Mouse (Mus musculus) MEL (cell line): ENCODE data around the gene Tbc1d13. TPM values are rescaled to one million over a fixed set of nuclear protein-coding genes. Genes with fewer than 3 reads are reported as not detected.

ENCODE experiments used
- DNase-seq: peaks from one replicate; pipeline ENCODE4 v3.0.0; 2011; ENCODE audit warnings: low read depth, low spot score
- H3K27ac ChIP-seq: 2 replicates; pipeline ENCODE4 v1.5.1; 2012; ENCODE audit warnings: low read depth, mild to moderate bottlenecking, control low read depth, low read length, moderate library complexity; ENCODE audit not compliant: control insufficient read depth
- H3K27me3 ChIP-seq, 2 experiments: fragments of 150-350 bp in 1 of 2; sonication (generic) in 1 of 2; 2 replicates each; pipeline ENCODE4 v1.6.1; 2012; ENCODE audit warnings: low read length in 2 of 2, mild to moderate bottlenecking in 2 of 2, improper control_type of control experiment in 1 of 2, moderate library complexity in 1 of 2; ENCODE audit not compliant: insufficient read depth in 2 of 2, control insufficient read depth in 1 of 2
- H3K36me3 ChIP-seq, 2 experiments: 2 replicates each; pipeline ENCODE4 v1.6.1; 2012 to 2014; ENCODE audit warnings: low read length in 2 of 2, improper control_type of control experiment in 1 of 2, inconsistent platforms in 1 of 2, mild to moderate bottlenecking in 1 of 2; ENCODE audit not compliant: insufficient read depth in 2 of 2, control insufficient read depth in 1 of 2
- H3K4me1 ChIP-seq, 2 experiments: fragments of 150-350 bp in 1 of 2; sonication (generic) in 1 of 2; 2 replicates each; pipeline ENCODE4 v1.6.1; 2012; ENCODE audit warnings: low read length in 2 of 2, improper control_type of control experiment in 1 of 2, mild to moderate bottlenecking in 1 of 2; ENCODE audit not compliant: insufficient read depth in 2 of 2, control insufficient read depth in 1 of 2
- H3K4me3 ChIP-seq, 2 experiments: fragments of 150-350 bp in 1 of 2; sonication (generic) in 1 of 2; 2 replicates each; pipeline ENCODE4 v1.5.1; 2012; ENCODE audit warnings: low read depth in 2 of 2, low read length in 2 of 2, mild to moderate bottlenecking in 2 of 2, moderate library complexity in 2 of 2, control low read depth in 1 of 2, improper control_type of control experiment in 1 of 2; ENCODE audit not compliant: control insufficient read depth in 1 of 2, insufficient read depth in 1 of 2
- H3K79me2 ChIP-seq: 2 replicates; pipeline ENCODE4 v1.6.1; 2012; ENCODE audit warnings: mild to moderate bottlenecking, low read length, moderate library complexity; ENCODE audit not compliant: control insufficient read depth, poor library complexity, insufficient read depth
- H3K9ac ChIP-seq: 2 replicates; pipeline ENCODE4 v1.6.1; 2012; ENCODE audit warnings: low read depth, mild to moderate bottlenecking, control low read depth, low read length, moderate library complexity; ENCODE audit not compliant: control insufficient read depth, poor library complexity, severe bottlenecking
- H3K9me3 ChIP-seq: fragments of 150-350 bp; sonication (generic); replicated peaks from 2 replicates; pipeline ENCODE4 v1.6.1; 2012; ENCODE audit warnings: mild to moderate bottlenecking, low read length, improper control_type of control experiment, moderate library complexity; ENCODE audit not compliant: insufficient read depth
- BHLHE40 ChIP-seq: IDR thresholded peaks from 2 replicates; pipeline ENCODE4 v1.6.1; 2012; ENCODE audit warnings: low read depth, mild to moderate bottlenecking, inconsistent platforms, low read length, improper control_type of control experiment, borderline replicate concordance
- CHD2 ChIP-seq: IDR thresholded peaks from 2 replicates; pipeline ENCODE4 v1.6.1; 2011; ENCODE audit warnings: low read length, improper control_type of control experiment
- GABPA ChIP-seq: IDR thresholded peaks from 2 replicates; pipeline ENCODE4 v1.6.1; 2012; ENCODE audit warnings: low read depth, mild to moderate bottlenecking, inconsistent platforms, low read length, improper control_type of control experiment, moderate library complexity
- GATA1 ChIP-seq: IDR thresholded peaks from 2 replicates; pipeline ENCODE4 v1.6.1; 2011; ENCODE audit warnings: low read depth, low read length, improper control_type of control experiment
- KAT2A ChIP-seq: conservative IDR thresholded peaks from 2 replicates; pipeline ENCODE4 v1.6.1; 2012; ENCODE audit warnings: low read depth, low read length, improper control_type of control experiment, inconsistent platforms
- MAX ChIP-seq: IDR thresholded peaks from 2 replicates; pipeline ENCODE4 v1.6.1; 2011; ENCODE audit warnings: low read length, improper control_type of control experiment
- MAZ ChIP-seq: IDR thresholded peaks from 2 replicates; pipeline ENCODE4 v1.6.1; 2012; ENCODE audit warnings: low read depth, mild to moderate bottlenecking, inconsistent platforms, low read length, improper control_type of control experiment
- NRF1 ChIP-seq: IDR thresholded peaks from 2 replicates; pipeline ENCODE4 v1.6.1; 2014; ENCODE audit warnings: low read depth, mild to moderate bottlenecking, inconsistent platforms, low read length, improper control_type of control experiment, moderate library complexity; ENCODE audit not compliant: poor library complexity, insufficient read depth, severe bottlenecking
- POLR2A ChIP-seq, 2 experiments: IDR thresholded peaks; 2 replicates each; pipeline ENCODE4 v1.6.1; 2011 to 2012; ENCODE audit warnings: low read length in 2 of 2, mild to moderate bottlenecking in 2 of 2, control low read depth in 1 of 2, improper control_type of control experiment in 1 of 2, low read depth in 1 of 2, moderate library complexity in 1 of 2; ENCODE audit not compliant: control insufficient read depth in 1 of 2, insufficient read depth in 1 of 2, poor library complexity in 1 of 2
- RAD21 ChIP-seq: IDR thresholded peaks from 2 replicates; pipeline ENCODE4 v1.6.1; 2011; ENCODE audit warnings: mild to moderate bottlenecking, low read depth, low read length, improper control_type of control experiment
- RCOR1 ChIP-seq: IDR thresholded peaks from 2 replicates; pipeline ENCODE4 v1.6.1; 2012; ENCODE audit warnings: low read depth, mild to moderate bottlenecking, inconsistent platforms, low read length, improper control_type of control experiment
- TBP ChIP-seq: IDR thresholded peaks from 2 replicates; pipeline ENCODE4 v1.8.0; 2011; ENCODE audit warnings: low read depth, low read length, improper control_type of control experiment
- TCF12 ChIP-seq: IDR thresholded peaks from 2 replicates; pipeline ENCODE4 v1.6.1; 2014; ENCODE audit warnings: low read depth, mild to moderate bottlenecking, inconsistent platforms, low read length, improper control_type of control experiment, moderate library complexity
- UBTF ChIP-seq: IDR thresholded peaks from 2 replicates; pipeline ENCODE4 v1.6.1; 2012; ENCODE audit warnings: low read depth, mild to moderate bottlenecking, inconsistent platforms, low read length, improper control_type of control experiment, moderate library complexity, borderline replicate concordance; ENCODE audit not compliant: insufficient read depth
- USF1 ChIP-seq: IDR thresholded peaks from 2 replicates; pipeline ENCODE4 v1.6.1; 2014; ENCODE audit warnings: low read depth, mild to moderate bottlenecking, inconsistent platforms, low read length, improper control_type of control experiment, moderate library complexity
- ZC3H11A ChIP-seq: IDR thresholded peaks from 2 replicates; pipeline ENCODE4 v1.6.1; 2012; ENCODE audit warnings: low read depth, mild to moderate bottlenecking, inconsistent platforms, low read length, improper control_type of control experiment
- ZKSCAN1 ChIP-seq: IDR thresholded peaks from 2 replicates; pipeline ENCODE4 v1.6.1; 2012; ENCODE audit warnings: low read depth, mild to moderate bottlenecking, inconsistent platforms, low read length, improper control_type of control experiment, moderate library complexity
- ZMIZ1 ChIP-seq: IDR thresholded peaks from 2 replicates; pipeline ENCODE4 v1.6.1; 2012; ENCODE audit warnings: low read depth, mild to moderate bottlenecking, inconsistent platforms, low read length, improper control_type of control experiment, moderate library complexity
- polyA plus RNA-seq, 2 experiments: library from polyadenylated mRNA; stranded (reverse) in 1 of 2; unstranded in 1 of 2; fragments of >175 nt in 1 of 2; fragments of >200 nt in 1 of 2; gene quantifications; 2 replicates each; pipeline versions ENCODE4 v1.2.1 to v1.2.4; 2012; ENCODE audit warnings: low replicate concordance in 2 of 2, low read depth in 1 of 2; ENCODE audit not compliant: insufficient read length in 2 of 2, insufficient read depth in 1 of 2, missing spikeins in 1 of 2
- total RNA-seq: library from RNA; depleted of rRNA; stranded (reverse); fragments of 300-350 nt; gene quantifications from 2 replicates; pipeline ENCODE4 v1.2.3, GENCODE M21; 2012

Tbc1d13 gene
- total and polyA plus RNA-seq, 3 experiments: 62.4 to 78.5 TPM; not detected in 1

- H3K9ac ChIP-seq: no peak overlapping the region
- no peaks in the 10 kb centered on the region for H3K27me3 ChIP-seq
- no peaks in the 10 kb centered on the region for H3K9me3 ChIP-seq
- no peak overlapping the region for H3K27ac ChIP-seq
- DNase-seq: no peak
- H3K79me2 ChIP-seq: peaks cover 2% of the 10 kb centered on the region; the same call in 1 of the 2 replicates
- H3K4me3 ChIP-seq: no peak overlapping the region
- peaks cover 0 to 7% of the 10 kb centered on the region in 2 experiments; a peak in 2 of 4 replicates for H3K36me3 ChIP-seq
- H3K4me1 ChIP-seq: peaks cover 2 to 11% of the 10 kb centered on the region in 2 experiments
- no peak for TF ChIP-seq KAT2A
- TF ChIP-seq, all 39 proteins: peak for 0
These were observed 10.8 kb upstream of the Tbc1d13 start for GRCm38 (mm10) chr2:30122766-30123165.

DNA sequence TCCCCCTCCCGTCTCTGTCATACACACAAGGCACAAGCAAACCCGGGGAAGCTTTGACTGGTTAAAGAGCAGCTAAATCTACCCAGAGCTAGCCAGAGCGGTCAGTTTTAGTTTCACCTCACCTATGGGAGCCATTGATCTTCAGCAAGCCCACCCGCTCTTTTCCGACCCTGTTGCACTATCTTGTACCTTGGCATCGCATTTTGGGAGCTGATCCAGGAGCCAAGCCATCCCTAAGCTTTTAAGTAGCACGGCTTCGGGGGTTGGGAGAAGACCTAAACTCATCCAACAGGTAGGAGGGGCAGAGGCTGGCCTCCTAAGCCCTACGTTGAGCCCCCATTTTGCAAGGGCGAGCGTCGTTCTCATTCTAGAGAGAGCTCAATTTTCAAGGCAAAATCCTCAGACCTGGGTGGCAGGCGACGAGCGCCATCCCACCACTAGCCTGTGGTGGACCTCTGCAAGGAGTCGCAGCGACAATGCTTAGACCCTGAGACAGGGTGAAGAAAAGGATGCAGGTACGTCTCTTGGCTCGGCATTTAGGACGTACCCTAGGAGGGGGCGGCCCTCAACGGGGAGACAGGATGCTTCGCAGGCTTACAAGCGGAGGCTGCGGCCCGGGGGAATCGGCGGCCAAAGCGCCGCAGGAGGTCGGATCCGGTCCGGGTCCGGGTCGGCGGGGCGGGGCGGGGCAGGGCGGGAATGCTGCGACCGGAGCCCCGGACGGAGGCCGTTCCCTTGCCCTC, 9.6 kb upstream of the Tbc1d13 start:
- peak overlapping the region; percentile 15; the same call in 1 of the 2 replicates for H3K27ac ChIP-seq
- H3K79me2 ChIP-seq: peaks cover 2% of the 10 kb centered on the region; the same call in 1 of the 2 replicates
- H3K27me3 ChIP-seq: no peaks in the 10 kb centered on the region
- peaks cover 0 to 7% of the 10 kb centered on the region in 2 experiments; a peak in 2 of 4 replicates for H3K36me3 ChIP-seq
- peak overlapping the region; percentile 74 to 95 for H3K4me3 ChIP-seq
- H3K9ac ChIP-seq: peak overlapping the region; percentile 93
- H3K4me1 ChIP-seq: peaks cover 2 to 11% of the 10 kb centered on the region in 2 experiments
- no peak for TF ChIP-seq TCF12
- no peak for TF ChIP-seq CHD2
- TF ChIP-seq ZC3H11A: no peak
- no peak for TF ChIP-seq BHLHE40
- no peak for TF ChIP-seq ZKSCAN1
- no peak for TF ChIP-seq USF1
- TF ChIP-seq POLR2A (IDR thresholded peaks at IDR 0.05; ENCODE audit: control insufficient read depth in 1 of 2, insufficient read depth in 1 of 2, low read depth in 1 of 2, low read length in 2 of 2, poor library complexity in 1 of 2): no peak
- TF ChIP-seq TBP: no peak
- TF ChIP-seq RAD21: no peak
- TF ChIP-seq UBTF: no peak
- no peak for TF ChIP-seq GABPA
- TF ChIP-seq MAX: no peak
- no peak for TF ChIP-seq ZMIZ1
- no peak for TF ChIP-seq NRF1
- no peak for TF ChIP-seq GATA1
- no peak for TF ChIP-seq MAZ
- TF ChIP-seq RCOR1: no peak
- TF ChIP-seq, all 39 proteins: peak for 0
- no peaks in the 10 kb centered on the region for H3K9me3 ChIP-seq
- DNase-seq: no peak
